Mouse (Mus musculus): ENCODE data around the gene Pnck. TPM values are rescaled to one million over a fixed set of nuclear protein-coding genes. Genes with fewer than 3 reads are reported as not detected.

The Pnck gene
- polyA plus RNA-seq, 1 experiment from 2014 or later = 13.3 TPM

- Histone ChIP-seq H3K9ac (no peak overlapping the region), H3K4me2 (replicated peaks) (peak overlapping the region; percentile 63)
- 11% methylated on average over 39 of the region's 41 CpGs for WGBS
Observed at GRCm38 (mm10) chrX:73639901-73640469, 19.9 kb downstream of the Pnck start.

GRCm38 (mm10) chrX:73639255-73639675 lies 20.7 kb downstream of the Pnck start, which contains the start of gene Dusp9:
TSS of gene Dusp9 (plus strand) at chrX:73639419.
- H3K27me3 ChIP-seq = peaks cover 55% of the 10 kb centered on the region
- ATAC-seq (ENCODE audit: insufficient number of reproducible peaks, low FRiP score, low TSS enrichment, low read depth) = peak; percentile 70; the same call in 1 of the 2 replicates

More at GRCm38 (mm10) chrX:73639901-73640469, 19.9 kb downstream of the Pnck start:
- no peak overlapping the region for H3K27ac ChIP-seq (replicated peaks)
- H3K27me3 ChIP-seq = peaks cover 49% of the 10 kb centered on the region
- peaks cover 15% of the 10 kb centered on the region; the same call in 1 of the 2 replicates for H3K4me1 ChIP-seq
- ATAC-seq (ENCODE audit: insufficient number of reproducible peaks, low FRiP score, low TSS enrichment, low read depth) = no peak
- H3K4me3 ChIP-seq (replicated peaks) = peak overlapping the region; percentile 38
- H3K9me3 ChIP-seq (replicated peaks) = no peaks in the 10 kb centered on the region
- no peaks in the 10 kb centered on the region for H3K36me3 ChIP-seq

GRCm38 (mm10) chrX:73637415-73637814 lies 22.5 kb downstream of the Pnck start:
- ATAC-seq (ENCODE audit: insufficient number of reproducible peaks, low FRiP score, low TSS enrichment, low read depth) = no peak
- Histone ChIP-seq H3K9ac (no peak overlapping the region), H3K36me3 (no peaks in the 10 kb centered on the region), H3K4me2 (replicated peaks) (peak overlapping the region; percentile 56), H3K4me3 (replicated peaks) (peak overlapping the region; percentile 30), H3K27me3 (peaks cover 60% of the 10 kb centered on the region), H3K9me3 (replicated peaks) (no peaks in the 10 kb centered on the region), H3K27ac (replicated peaks) (no peak overlapping the region), H3K4me1 (peaks cover 15% of the 10 kb centered on the region; the same call in 1 of the 2 replicates)
- 13% methylated on average over 19 of the region's 19 CpGs for WGBS

More at GRCm38 (mm10) chrX:73639255-73639675, 20.7 kb downstream of the Pnck start, which contains the start of gene Dusp9:
- peak within 1 kb of the TSS; percentile 63 for H3K4me2 ChIP-seq (replicated peaks)
- no peaks in the 10 kb centered on the region for H3K36me3 ChIP-seq
- H3K9ac ChIP-seq = no peak within 1 kb of the TSS
- H3K9me3 ChIP-seq (replicated peaks) = no peaks in the 10 kb centered on the region
- H3K4me1 ChIP-seq = peaks cover 15% of the 10 kb centered on the region; the same call in 1 of the 2 replicates
- peak within 1 kb of the TSS; percentile 38 for H3K4me3 ChIP-seq (replicated peaks)
- H3K27ac ChIP-seq (replicated peaks) = no peak within 1 kb of the TSS
- WGBS = 24% methylated on average over 28 of the region's 28 CpGs

- no peak for ATAC-seq (ENCODE audit: insufficient number of reproducible peaks, low FRiP score, low TSS enrichment, low read depth)
- no peak overlapping the region for H3K27ac ChIP-seq (replicated peaks)
- WGBS = 8% methylated on average over 18 of the region's 19 CpGs
- H3K4me1 ChIP-seq = peaks cover 15% of the 10 kb centered on the region; the same call in 1 of the 2 replicates
- peaks cover 59% of the 10 kb centered on the region for H3K27me3 ChIP-seq
- H3K9me3 ChIP-seq (replicated peaks) = no peaks in the 10 kb centered on the region
- 0 out of 2 replicates have a peak overlapping the region, but pooled peaks have one; percentile 7 for H3K4me3 ChIP-seq (replicated peaks)
- H3K36me3 ChIP-seq = no peaks in the 10 kb centered on the region
- H3K9ac ChIP-seq = no peak overlapping the region
- H3K4me2 ChIP-seq (replicated peaks) = peak overlapping the region; percentile 34
Observed at GRCm38 (mm10) chrX:73635425-73635824, 24.5 kb downstream of the Pnck start.

GRCm38 (mm10) chrX:73626981-73627380 lies 32.9 kb downstream of the Pnck start:
- no peak overlapping the region for H3K9ac ChIP-seq
- no peak for ATAC-seq (ENCODE audit: insufficient number of reproducible peaks, low FRiP score, low TSS enrichment, low read depth)
- H3K4me3 ChIP-seq (replicated peaks) = no peak overlapping the region
- H3K27me3 ChIP-seq = peaks cover 6% of the 10 kb centered on the region
- no peak overlapping the region for H3K4me2 ChIP-seq (replicated peaks)
- H3K36me3 ChIP-seq = no peaks in the 10 kb centered on the region
- H3K27ac ChIP-seq (replicated peaks) = no peak overlapping the region
- no peaks in the 10 kb centered on the region for H3K4me1 ChIP-seq
- H3K9me3 ChIP-seq (replicated peaks) = no peaks in the 10 kb centered on the region

GRCm38 (mm10) chrX:73619890-73620289 lies 40.0 kb downstream of the Pnck start:
- Histone ChIP-seq H3K4me3 (replicated peaks) (no peak overlapping the region), H3K4me1 (no peaks in the 10 kb centered on the region), H3K4me2 (replicated peaks) (no peak overlapping the region), H3K27me3 (no peaks in the 10 kb centered on the region), H3K9me3 (replicated peaks) (no peaks in the 10 kb centered on the region), H3K36me3 (no peaks in the 10 kb centered on the region), H3K27ac (replicated peaks) (no peak overlapping the region), H3K9ac (no peak overlapping the region)
- WGBS = 95% methylated on average over 2 of the region's 2 CpGs
- ATAC-seq (ENCODE audit: insufficient number of reproducible peaks, low FRiP score, low TSS enrichment, low read depth) = no peak

GRCm38 (mm10) chrX:73619401-73619800 lies 40.5 kb downstream of the Pnck start:
- ATAC-seq (ENCODE audit: insufficient number of reproducible peaks, low FRiP score, low TSS enrichment, low read depth) = no peak
- H3K4me1 ChIP-seq = no peaks in the 10 kb centered on the region
- H3K36me3 ChIP-seq = no peaks in the 10 kb centered on the region
- H3K27me3 ChIP-seq = no peaks in the 10 kb centered on the region
- no peak overlapping the region for H3K4me3 ChIP-seq (replicated peaks)
- no peak overlapping the region for H3K27ac ChIP-seq (replicated peaks)
- no peaks in the 10 kb centered on the region for H3K9me3 ChIP-seq (replicated peaks)
- no peak overlapping the region for H3K4me2 ChIP-seq (replicated peaks)
- no peak overlapping the region for H3K9ac ChIP-seq

GRCm38 (mm10) chrX:73615876-73616275 lies 44.0 kb downstream of the Pnck start:
- Histone ChIP-seq H3K4me3 (replicated peaks) (no peak overlapping the region), H3K36me3 (no peaks in the 10 kb centered on the region), H3K9ac (no peak overlapping the region), H3K27me3 (0 out of 2 replicates have a peak, but pooled peaks cover 2% of the 10 kb centered on the region), H3K27ac (replicated peaks) (no peak overlapping the region), H3K4me1 (no peaks in the 10 kb centered on the region), H3K9me3 (replicated peaks) (no peaks in the 10 kb centered on the region), H3K4me2 (replicated peaks) (no peak overlapping the region)
- WGBS = 80% methylated on average over 1 of the region's 1 CpGs
- ATAC-seq (ENCODE audit: insufficient number of reproducible peaks, low FRiP score, low TSS enrichment, low read depth) = no peak

GRCm38 (mm10) chrX:73613665-73614064 lies 46.3 kb downstream of the Pnck start:
- no peak overlapping the region for H3K4me2 ChIP-seq (replicated peaks)
- ATAC-seq (ENCODE audit: insufficient number of reproducible peaks, low FRiP score, low TSS enrichment, low read depth) = no peak
- 73% methylated on average over 4 of the region's 4 CpGs for whole genome bisulfite sequencing

More at GRCm38 (mm10) chrX:73613665-73614064, 46.3 kb downstream of the Pnck start:
- no peak overlapping the region for H3K27ac ChIP-seq (replicated peaks)
- H3K9me3 ChIP-seq (replicated peaks) = no peaks in the 10 kb centered on the region
- 0 out of 2 replicates have a peak, but pooled peaks cover 2% of the 10 kb centered on the region for H3K27me3 ChIP-seq
- no peaks in the 10 kb centered on the region for H3K36me3 ChIP-seq
- H3K9ac ChIP-seq = no peak overlapping the region
- no peak overlapping the region for H3K4me3 ChIP-seq (replicated peaks)
- H3K4me1 ChIP-seq = no peaks in the 10 kb centered on the region

Other genes with a start within 250 kb of the Pnck start
- gene Zfp92, start 249.0 kb downstream of the Pnck start, polyA plus RNA-seq (2015; fragmentation: Nextera tagmentation; extraction: Ambion mirVana) = 0.33 and 0.34 TPM in 2 replicates
- gene Trex2, start 224.8 kb downstream of the Pnck start, polyA plus RNA-seq (2015; fragmentation: Nextera tagmentation; extraction: Ambion mirVana) = 12.3 and 13.0 TPM in 2 replicates
- 56.5 and 58.7 TPM in 2 replicates for gene Haus7, start 201.1 kb downstream of the Pnck start, polyA plus RNA-seq (2015; fragmentation: Nextera tagmentation; extraction: Ambion mirVana)
- 302 and 313 TPM in 2 replicates for gene Bgn, start 176.5 kb downstream of the Pnck start, polyA plus RNA-seq (2015; fragmentation: Nextera tagmentation; extraction: Ambion mirVana)
- gene Atp2b3, start 157.0 kb downstream of the Pnck start, polyA plus RNA-seq (2015; fragmentation: Nextera tagmentation; extraction: Ambion mirVana) = 0.41 and 0.43 TPM in 2 replicates
- 4.4 and 6.0 TPM in 2 replicates for gene Dusp9, start 20.7 kb downstream of the Pnck start, polyA plus RNA-seq (2015; fragmentation: Nextera tagmentation; extraction: Ambion mirVana)
- 8.9 and 9.7 TPM in 2 replicates for gene Slc6a8, start 13.0 kb upstream of the Pnck start, polyA plus RNA-seq (2015; fragmentation: Nextera tagmentation; extraction: Ambion mirVana)
- 254 and 265 TPM in 2 replicates for gene Bcap31, start 56.1 kb upstream of the Pnck start, polyA plus RNA-seq (2015; fragmentation: Nextera tagmentation; extraction: Ambion mirVana)
- 19.4 and 20.2 TPM in 2 replicates for gene Abcd1, start 56.5 kb upstream of the Pnck start, polyA plus RNA-seq (2015; fragmentation: Nextera tagmentation; extraction: Ambion mirVana)
- gene Plxnb3, start 97.0 kb upstream of the Pnck start, polyA plus RNA-seq (2015; fragmentation: Nextera tagmentation; extraction: Ambion mirVana) = 1.1 and 1.6 TPM in 2 replicates
- gene Srpk3, start 114.3 kb upstream of the Pnck start, polyA plus RNA-seq (2015; fragmentation: Nextera tagmentation; extraction: Ambion mirVana) = 35.3 and 49.9 TPM in 2 replicates
- gene Idh3g, start 126.8 kb upstream of the Pnck start, polyA plus RNA-seq (2015; fragmentation: Nextera tagmentation; extraction: Ambion mirVana) = 193 and 199 TPM in 2 replicates
- 221 and 235 TPM in 2 replicates for gene Ssr4, start 126.9 kb upstream of the Pnck start, polyA plus RNA-seq (2015; fragmentation: Nextera tagmentation; extraction: Ambion mirVana)
- gene Pdzd4, start 164.9 kb upstream of the Pnck start, polyA plus RNA-seq (2015; fragmentation: Nextera tagmentation; extraction: Ambion mirVana) = 1.3 TPM in 2 replicates
- 0.11 and 0.16 TPM in 2 replicates for gene Avpr2, start 232.0 kb upstream of the Pnck start, polyA plus RNA-seq (2015; fragmentation: Nextera tagmentation; extraction: Ambion mirVana)
- 4.4 and 7.2 TPM in 2 replicates for gene L1cam, start 236.0 kb upstream of the Pnck start, polyA plus RNA-seq (2015; fragmentation: Nextera tagmentation; extraction: Ambion mirVana)

Data from embryonic facial prominence, embryonic 15.5 days (tissue).